Mouse (Mus musculus) lung, postnatal 0 days (tissue): Measurements from ENCODE around the gene Olfr1354.
"Not testable (repeated sequence)": the region's sequence is repeated elsewhere in the genome, so short reads cannot be mapped to it uniquely, and the experiment has no call there.

ENCODE experiments used
- CTCF ChIP-seq: IDR thresholded peaks from 2 replicates; pipeline ENCODE4 v1.5.1; 2016; ENCODE audit warnings: antibody characterized with exemption, mild to moderate bottlenecking
- EP300 ChIP-seq: IDR thresholded peaks from 2 replicates; pipeline ENCODE4 v1.6.1; 2016; ENCODE audit warnings: antibody characterized with exemption, mild to moderate bottlenecking, control low read depth

- not testable (repeated sequence) for TF ChIP-seq CTCF, EP300
Observed at GRCm38 (mm10) chr10:78912871-78913270, at the start of gene Olfr1354.
